ENCODE assay signal across 8 mouse cellular contexts in genomic region chr7:120823248-120823647, GRCm38 (mm10). TPM values are rescaled to one million over a fixed set of nuclear protein-coding genes. Genes with fewer than 3 reads are reported as not detected.
DNase-seq lines count a peak whose midpoint lies in the region; ATAC-seq and TF ChIP-seq lines count a peak whose summit lies in the region.

No protein-coding gene starts in this region.

- peak; percentile 84; the same call in 1 of the 2 replicates for TF ChIP-seq CTCF in small intestine, adult 2 months (IDR thresholded peaks at IDR 0.05; ENCODE audit: extremely low read depth, insufficient read length, insufficient replicate concordance, low read depth, low read length)

- no peaks in the 10 kb centered on the region for H3K4me1 ChIP-seq in forebrain, embryonic 12.5 days
- H3K4me1 ChIP-seq in limb, embryonic 12.5 days (replicated peaks): no peaks in the 10 kb centered on the region
- H3K4me1 ChIP-seq in midbrain, embryonic 15.5 days: no peaks in the 10 kb centered on the region
- H3K4me1 ChIP-seq in small intestine, adult 2 months (ENCODE audit: control insufficient read depth, insufficient read depth, insufficient read length, low read length): no peaks in the 10 kb centered on the region

- TF ChIP-seq POLR2A in small intestine, adult 2 months (IDR thresholded peaks at IDR 0.05; ENCODE audit: low read depth, low read length): no peak

- no peaks in the 10 kb centered on the region for H3K36me3 ChIP-seq in forebrain, embryonic 12.5 days (replicated peaks)
- H3K36me3 ChIP-seq in limb, embryonic 12.5 days: no peaks in the 10 kb centered on the region
- no peaks in the 10 kb centered on the region for H3K36me3 ChIP-seq in midbrain, embryonic 15.5 days (replicated peaks)
- H3K36me3 ChIP-seq in small intestine, adult 2 months (ENCODE audit: control insufficient read depth, insufficient read depth, low read length): no peaks in the 10 kb centered on the region

- peak; percentile 41; the same call in 1 of the 2 replicates for ATAC-seq in forebrain, embryonic 12.5 days (ENCODE audit: low FRiP score)
- ATAC-seq in inflammation-experienced regulatory T-cells, adult 6 months: peak; percentile 79
- peak; percentile 72; the same call in 1 of the 2 replicates for ATAC-seq in limb, embryonic 12.5 days (ENCODE audit: insufficient number of reproducible peaks, insufficient read depth, low FRiP score, low TSS enrichment, low read depth)
- peak; percentile 72 for ATAC-seq in midbrain, embryonic 15.5 days (replicated peaks)

- H3K27ac ChIP-seq in forebrain, embryonic 12.5 days: no peak overlapping the region
- H3K27ac ChIP-seq in limb, embryonic 12.5 days: no peak overlapping the region
- no peak overlapping the region for H3K27ac ChIP-seq in midbrain, embryonic 15.5 days
- no peak overlapping the region for H3K27ac ChIP-seq in small intestine, adult 2 months (ENCODE audit: insufficient read depth, low read depth, low read length)

- H3K9ac ChIP-seq in forebrain, embryonic 12.5 days: no peak overlapping the region
- H3K9ac ChIP-seq in limb, embryonic 12.5 days (replicated peaks): no peak overlapping the region
- no peak overlapping the region for H3K9ac ChIP-seq in midbrain, embryonic 15.5 days

- H3K4me3 ChIP-seq in forebrain, embryonic 12.5 days (replicated peaks): no peak overlapping the region
- no peak overlapping the region for H3K4me3 ChIP-seq in limb, embryonic 12.5 days (replicated peaks)
- no peak overlapping the region for H3K4me3 ChIP-seq in midbrain, embryonic 15.5 days
- no peak overlapping the region for H3K4me3 ChIP-seq in small intestine, adult 2 months (ENCODE audit: low read depth, low read length)

- H3K9me3 ChIP-seq in forebrain, embryonic 12.5 days: no peaks in the 10 kb centered on the region
- H3K9me3 ChIP-seq in limb, embryonic 12.5 days: no peaks in the 10 kb centered on the region
- H3K9me3 ChIP-seq in midbrain, embryonic 15.5 days: no peaks in the 10 kb centered on the region

- WGBS in forebrain, embryonic 12.5 days: 22% methylated on average over 5 of the region's 5 CpGs
- 21% methylated on average over 5 of the region's 5 CpGs for WGBS in limb, embryonic 12.5 days
- 22% methylated on average over 5 of the region's 5 CpGs for WGBS in midbrain, embryonic 15.5 days
- WGBS in small intestine, adult 2 months: 22% methylated on average over 5 of the region's 5 CpGs

- DNase-seq in left cerebral cortex, adult 18-20 months (ENCODE audit: low spot score in 2 of 2): peak; percentile 58 to 69
- no peak for DNase-seq in left cerebral cortex, adult 8-10 months (ENCODE audit: low spot score in 2 of 2)
- peak; percentile 35 for DNase-seq in c-Kit-positive CD71-positive TER-119-negative erythroid progenitor cells, embryonic 14.5 days (ENCODE audit: low read depth)

- H3K4me2 ChIP-seq in forebrain, embryonic 12.5 days: no peak overlapping the region
- H3K4me2 ChIP-seq in limb, embryonic 12.5 days: no peak overlapping the region
- H3K4me2 ChIP-seq in midbrain, embryonic 15.5 days: no peak overlapping the region

- peaks cover 6% of the 10 kb centered on the region; the same call in 1 of the 2 replicates for H3K27me3 ChIP-seq in forebrain, embryonic 12.5 days
- H3K27me3 ChIP-seq in limb, embryonic 12.5 days: peaks cover 3% of the 10 kb centered on the region; the same call in 1 of the 2 replicates
- H3K27me3 ChIP-seq in midbrain, embryonic 15.5 days (replicated peaks): no peaks in the 10 kb centered on the region; the same call in 1 of the 2 replicates
- H3K27me3 ChIP-seq in small intestine, adult 2 months (ENCODE audit: control insufficient read depth, insufficient read depth, low read length): no peaks in the 10 kb centered on the region

RNA-seq across cellular contexts. Expression of gene Gm5737, which starts 11.1 kb away (rescaled TPM):
- not detected for total RNA-seq in left cerebral cortex, adult 18-20 months (2021)
- total RNA-seq in left cerebral cortex, adult 8-10 months (2022): under 1 TPM in 1 of 4 experiments, not detected in 3; 0.30 TPM
- not detected in 2 replicates for polyA plus RNA-seq in forebrain, embryonic 12.5 days (2016; fragmentation: Nextera tagmentation; extraction: Ambion mirVana)
- polyA plus RNA-seq in inflammation-experienced regulatory T-cells, adult 6 months (2017; shearing (Covaris generic)): not detected
- not detected in 2 replicates for polyA plus RNA-seq in limb, embryonic 12.5 days (2016; fragmentation: Nextera tagmentation; extraction: Ambion mirVana)
- polyA plus RNA-seq in midbrain, embryonic 15.5 days (2015; fragmentation: Nextera tagmentation; extraction: Ambion mirVana): 0.17 and 0.22 TPM in 2 replicates
- not detected in 2 replicates for polyA plus RNA-seq in small intestine, adult 2 months (2012; rRNA removed)

RNA-seq across cellular contexts. Expression of gene Eef2k, which starts 19.4 kb away (rescaled TPM):
- 10 to 100 TPM; 29.2 to 30.4 TPM for total RNA-seq in left cerebral cortex, adult 18-20 months (2021)
- total RNA-seq in left cerebral cortex, adult 8-10 months (2022): 10 to 100 TPM; 28.3 to 36.3 (median 35.3) TPM
- polyA plus RNA-seq in forebrain, embryonic 12.5 days (2016; fragmentation: Nextera tagmentation; extraction: Ambion mirVana): 20.6 and 21.3 TPM in 2 replicates
- polyA plus RNA-seq in inflammation-experienced regulatory T-cells, adult 6 months (2017; shearing (Covaris generic)): 1 to 10 TPM in 2 of 3 experiments, under 1 TPM in 1; 0.73 to 2.7 (median 2.2) TPM
- 31.5 and 31.8 TPM in 2 replicates for polyA plus RNA-seq in limb, embryonic 12.5 days (2016; fragmentation: Nextera tagmentation; extraction: Ambion mirVana)
- 33.6 and 40.1 TPM in 2 replicates for polyA plus RNA-seq in midbrain, embryonic 15.5 days (2015; fragmentation: Nextera tagmentation; extraction: Ambion mirVana)
- polyA plus RNA-seq in small intestine, adult 2 months (2012; rRNA removed): 9.4 and 22.8 TPM in 2 replicates

Comparison
In these comparisons a context has a peak if more than half of its experiments do, and no peak if none do; other contexts are left out.
1. DNase-seq: peak in left cerebral cortex, adult 18-20 months (2 of 2) and c-Kit-positive CD71-positive TER-119-negative erythroid progenitor cells, embryonic 14.5 days (single experiment); none in left cerebral cortex, adult 8-10 months (0 of 2).
2. Peak in every context shown above with its lines, with median percentiles within 50 percentile points of each other: ATAC-seq.